Mouse (Mus musculus): Measurements from ENCODE around the gene Slc22a26.
"Not testable (repeated sequence)": the region's sequence is repeated elsewhere in the genome, so short reads cannot be mapped to it uniquely, and the experiment has no call there.

Slc22a26 gene

DNA sequence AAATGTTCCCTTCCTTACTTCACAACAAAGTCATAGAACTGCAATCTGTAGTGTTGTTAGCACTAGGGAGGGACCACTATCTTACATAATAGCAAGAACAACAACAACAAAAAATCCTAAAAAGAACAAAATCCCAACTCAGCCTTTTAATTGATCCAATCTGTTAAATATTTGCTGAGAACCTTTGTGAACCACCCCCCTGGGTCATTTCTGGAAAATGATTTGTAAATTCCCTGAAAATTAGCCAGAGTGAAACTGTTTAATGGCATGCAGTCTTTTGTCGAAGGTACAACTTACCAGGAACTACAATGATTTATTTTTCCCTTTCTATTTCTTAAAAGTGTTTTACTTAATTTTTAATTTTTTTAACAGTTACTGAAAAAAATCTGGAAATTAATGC is at the start of gene Slc22a26:
Gene Slc22a26 (minus strand): TSS at position 97 of the 400 bp plus-strand sequence.
- DNase-seq (ENCODE audit: inconsistent age in 2 of 2, low spot score in 1 of 2) = no peak

DNA sequence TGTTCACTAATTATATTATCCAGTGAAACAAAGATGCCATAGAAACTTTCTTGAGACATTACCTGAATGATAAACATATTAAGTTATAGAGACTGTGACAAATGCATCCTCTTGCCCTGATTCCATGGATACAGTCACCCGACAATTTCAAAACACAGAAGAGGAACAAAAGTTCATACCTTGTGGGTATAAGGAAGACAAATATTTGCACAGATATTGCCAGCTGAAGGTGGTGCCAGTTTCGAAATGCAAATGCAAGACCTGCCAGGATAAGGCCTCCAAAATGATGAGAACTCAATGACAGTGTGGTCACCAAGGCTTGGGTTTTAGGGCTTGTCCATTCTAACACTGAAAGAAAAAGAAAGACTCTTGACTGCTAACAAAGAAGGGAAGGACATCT is 27.4 kb upstream of the Slc22a26 start:
- DNase-seq (ENCODE audit: inconsistent age in 2 of 2, low spot score in 1 of 2) = no peak

DNA sequence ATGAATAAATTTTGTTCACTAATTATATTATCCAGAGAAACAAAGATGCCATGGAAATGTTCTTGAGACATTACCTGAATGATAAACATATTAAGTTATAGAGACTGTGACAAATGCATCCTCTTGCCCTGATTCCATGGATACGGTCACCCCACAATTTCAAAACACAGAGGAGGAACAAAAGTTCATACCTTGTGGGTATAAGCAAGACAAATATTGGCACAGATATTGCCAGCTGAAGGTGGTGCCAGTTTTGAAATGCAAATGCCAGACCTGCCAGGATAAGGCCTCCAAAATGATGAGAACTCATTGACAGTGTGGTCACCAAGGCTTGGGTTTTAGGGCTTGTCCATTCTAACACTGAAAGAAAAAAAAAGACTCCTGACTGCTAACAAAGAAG is 11.9 kb downstream of the Slc22a26 start:
- no peak for DNase-seq (ENCODE audit: inconsistent age in 2 of 2, low spot score in 1 of 2)

DNA sequence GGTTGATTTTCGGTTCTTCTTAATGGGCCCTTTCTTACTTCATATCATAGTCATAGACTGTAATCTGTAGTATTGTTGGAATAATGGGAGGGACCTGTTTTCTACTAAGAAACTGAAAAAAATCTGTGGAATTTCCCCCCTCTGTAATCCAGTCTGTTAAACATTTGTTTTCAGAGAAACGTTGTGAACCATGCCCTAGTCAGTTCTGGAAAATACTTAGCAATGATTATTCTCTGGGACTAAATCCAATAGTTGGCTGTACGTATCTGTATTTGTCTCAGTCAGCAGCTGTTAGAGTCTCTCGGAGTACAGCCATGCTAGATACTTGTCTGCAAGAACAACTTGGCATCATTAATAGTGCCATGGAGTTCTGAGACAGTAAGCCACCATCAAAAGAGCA is 27.2 kb downstream of the Slc22a26 start:
- DNase-seq (ENCODE audit: inconsistent age in 2 of 2, low spot score in 1 of 2) = no peak

DNA sequence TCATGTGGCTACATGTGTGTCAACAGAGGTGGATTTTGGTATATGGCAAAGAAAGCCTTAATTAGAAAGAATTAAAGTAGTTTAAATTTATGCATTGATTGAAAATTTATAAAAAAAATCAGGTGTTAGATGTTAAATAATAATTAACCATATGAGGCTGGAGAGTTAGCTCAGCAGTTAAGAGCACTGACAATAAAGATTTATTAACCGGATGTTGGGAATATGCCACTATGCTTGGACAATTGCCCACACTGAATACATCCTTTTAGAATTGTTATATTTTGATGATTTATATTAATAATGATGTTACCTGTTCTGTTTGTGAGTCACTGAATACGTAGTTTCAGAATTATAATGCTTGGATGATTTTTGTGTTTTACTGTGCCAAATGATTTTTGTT is 36.3 kb downstream of the Slc22a26 start:
- no peak for DNase-seq (ENCODE audit: inconsistent age in 2 of 2, low spot score in 1 of 2)

DNA sequence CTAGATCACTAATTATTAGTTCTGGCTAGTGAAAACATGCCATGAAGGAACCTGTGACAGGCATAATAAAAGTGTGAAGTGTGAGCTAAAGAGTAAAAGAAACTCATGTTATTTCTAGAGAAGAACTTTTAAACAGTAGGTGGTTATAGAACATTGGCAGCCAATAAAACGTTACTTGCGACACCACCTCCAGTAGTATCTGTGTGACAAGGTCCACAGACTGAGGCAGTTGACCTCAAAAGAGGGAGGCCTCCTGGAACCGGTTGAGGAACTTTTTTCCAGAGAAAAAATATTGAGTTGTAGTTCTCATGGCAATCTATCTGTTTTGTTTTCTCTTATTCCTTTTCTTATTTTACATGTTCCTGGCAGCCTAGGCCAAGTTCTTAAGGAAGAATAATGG is 36.9 kb downstream of the Slc22a26 start:
- DNase-seq (ENCODE audit: inconsistent age in 2 of 2, low spot score in 1 of 2) = no peak

DNA sequence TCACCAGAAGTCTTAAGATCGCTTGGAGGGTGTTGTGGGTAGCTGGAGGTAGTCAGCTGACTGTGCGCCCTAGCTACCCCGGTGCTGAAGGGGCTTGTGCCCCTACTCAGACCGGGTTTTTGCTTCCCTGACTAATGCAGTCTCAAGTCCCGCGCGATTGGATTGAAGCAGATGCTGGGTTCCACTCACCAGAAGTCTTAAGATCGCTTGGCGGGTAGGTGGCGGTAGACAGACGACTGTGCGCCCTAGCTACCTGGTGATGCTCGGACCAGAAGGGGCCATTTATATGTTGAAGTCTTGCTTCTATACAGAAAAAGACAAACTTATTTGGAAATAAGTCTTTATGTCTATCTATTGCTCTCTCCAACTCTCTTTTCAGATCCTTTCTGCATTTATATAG is 49.1 kb downstream of the Slc22a26 start:
- DNase-seq (ENCODE audit: inconsistent age in 2 of 2, low spot score in 1 of 2) = not testable (repeated sequence)
